Mouse (Mus musculus) CH12.LX (cell line): ENCODE results near the gene Gm43518. TPM values are rescaled to one million over a fixed set of nuclear protein-coding genes. Genes with fewer than 3 reads are reported as not detected.
A peak's percentile ranks its signal among the peaks of the same experiment; 100 is the strongest.

Source experiments
- DNase-seq: peaks from one replicate; pipeline ENCODE4 v3.0.0-alpha.2; 2013; ENCODE audit errors: extremely low read depth
- H3K27ac ChIP-seq: 2 replicates; pipeline ENCODE4 v1.5.1; 2012; ENCODE audit warnings: low read depth, mild to moderate bottlenecking, control low read depth, moderate library complexity; ENCODE audit not compliant: insufficient read depth
- H3K27me3 ChIP-seq: replicated peaks from 2 replicates; pipeline ENCODE3; 2012; ENCODE audit warnings: inconsistent platforms
- H3K36me3 ChIP-seq, 2 experiments: replicated peaks in 1 of 2; 2 replicates each; pipeline versions ENCODE3 to v1.6.1; 2012; ENCODE audit warnings: inconsistent platforms in 1 of 2, low read length in 1 of 2, mild to moderate bottlenecking in 1 of 2, mixed read lengths in 1 of 2, moderate library complexity in 1 of 2; ENCODE audit not compliant: control insufficient read depth in 1 of 2, insufficient read depth in 1 of 2
- H3K4me1 ChIP-seq, 2 experiments: 2 replicates each; pipeline ENCODE4 v1.6.1; 2012; ENCODE audit warnings: inconsistent platforms in 1 of 2, moderate library complexity in 1 of 2; ENCODE audit not compliant: insufficient read depth in 2 of 2, control insufficient read depth in 1 of 2
- H3K4me2 ChIP-seq: 2 replicates; pipeline ENCODE4 v1.6.1; 2012; ENCODE audit warnings: low read depth, mild to moderate bottlenecking, control low read depth; ENCODE audit not compliant: poor library complexity, insufficient read depth, severe bottlenecking
- H3K4me3 ChIP-seq, 3 experiments: fragments of 150-350 bp in 1 of 3; sonication (generic) in 1 of 3; replicated peaks in 1 of 3; 2 replicates each; pipeline versions ENCODE3 to v1.5.1; 2011 to 2012; ENCODE audit warnings: low read depth in 2 of 3, low read length in 2 of 3, mild to moderate bottlenecking in 2 of 3, moderate library complexity in 2 of 3, control low read depth in 1 of 3, improper control_type of control experiment in 1 of 3, inconsistent platforms in 1 of 3, mixed read lengths in 1 of 3; ENCODE audit not compliant: poor library complexity in 1 of 3
- H3K79me2 ChIP-seq: replicated peaks from 2 replicates; pipeline ENCODE4 v1.6.1; 2012; ENCODE audit warnings: mild to moderate bottlenecking, moderate library complexity; ENCODE audit not compliant: control insufficient read depth, poor library complexity, insufficient read depth, severe bottlenecking; ENCODE audit errors: extremely low read depth
- H3K9ac ChIP-seq: 2 replicates; pipeline ENCODE4 v1.6.1; 2012; ENCODE audit warnings: low read depth, mild to moderate bottlenecking, control low read depth, moderate library complexity; ENCODE audit not compliant: insufficient read depth
- H3K9me3 ChIP-seq: replicated peaks from 2 replicates; pipeline ENCODE3; 2012; ENCODE audit warnings: low read length, inconsistent platforms, mixed read lengths
- BHLHE40 ChIP-seq: IDR thresholded peaks from 2 replicates; pipeline ENCODE4 v1.6.1; 2011; ENCODE audit warnings: mild to moderate bottlenecking, low read depth, low read length, improper control_type of control experiment
- CHD1 ChIP-seq: IDR thresholded peaks from 2 replicates; pipeline ENCODE4 v1.6.1; 2012; ENCODE audit warnings: low read depth, low read length, improper control_type of control experiment, inconsistent platforms
- CHD2 ChIP-seq: IDR thresholded peaks from 2 replicates; pipeline ENCODE4 v1.6.1; 2011; ENCODE audit warnings: low read length, improper control_type of control experiment
- E2F4 ChIP-seq: IDR thresholded peaks from 2 replicates; pipeline ENCODE4 v1.6.1; 2011; ENCODE audit warnings: low read depth, low read length, improper control_type of control experiment; ENCODE audit not compliant: insufficient replicate concordance
- ELF1 ChIP-seq: IDR thresholded peaks from 2 replicates; pipeline ENCODE4 v1.6.1; 2014; ENCODE audit warnings: low read depth, mild to moderate bottlenecking, inconsistent platforms, low read length, improper control_type of control experiment
- EP300 ChIP-seq: IDR thresholded peaks from 2 replicates; pipeline ENCODE4 v1.6.1; 2011; ENCODE audit warnings: low read length, improper control_type of control experiment
- ETS1 ChIP-seq: conservative IDR thresholded peaks from 2 replicates; pipeline ENCODE4 v1.6.1; 2012; ENCODE audit warnings: low read depth, mild to moderate bottlenecking, inconsistent platforms, low read length, improper control_type of control experiment, moderate library complexity
- GABPA ChIP-seq: IDR thresholded peaks from 2 replicates; pipeline ENCODE4 v1.6.1; 2012; ENCODE audit warnings: low read depth, low read length, improper control_type of control experiment, inconsistent platforms; ENCODE audit not compliant: insufficient replicate concordance
- IRF4 ChIP-seq: IDR thresholded peaks from 2 replicates; pipeline ENCODE4 v1.6.1; 2014; ENCODE audit warnings: low read depth, mild to moderate bottlenecking, inconsistent platforms, low read length, improper control_type of control experiment
- JUN ChIP-seq: IDR thresholded peaks from 2 replicates; pipeline ENCODE4 v1.6.1; 2011; ENCODE audit warnings: low read depth, mild to moderate bottlenecking, low read length, improper control_type of control experiment, moderate library complexity; ENCODE audit not compliant: insufficient read depth
- JUND ChIP-seq: conservative IDR thresholded peaks from 2 replicates; pipeline ENCODE4 v1.6.1; 2011; ENCODE audit warnings: low read depth, low read length, improper control_type of control experiment
- MAFK ChIP-seq: IDR thresholded peaks from 2 replicates; pipeline ENCODE4 v1.6.1; 2011; ENCODE audit warnings: low read length, improper control_type of control experiment; ENCODE audit not compliant: insufficient replicate concordance
- MAZ ChIP-seq: IDR thresholded peaks from 2 replicates; pipeline ENCODE4 v1.6.1; 2012; ENCODE audit warnings: low read depth, mild to moderate bottlenecking, inconsistent platforms, low read length, improper control_type of control experiment, moderate library complexity
- MEF2A ChIP-seq: IDR thresholded peaks from 2 replicates; pipeline ENCODE4 v1.6.1; 2014; ENCODE audit warnings: low read depth, mild to moderate bottlenecking, inconsistent platforms, low read length, improper control_type of control experiment, borderline replicate concordance
- MXI1 ChIP-seq: IDR thresholded peaks from 2 replicates; pipeline ENCODE4 v1.6.1; 2011; ENCODE audit warnings: mild to moderate bottlenecking, low read depth, low read length, improper control_type of control experiment
- PAX5 ChIP-seq: IDR thresholded peaks from 2 replicates; pipeline ENCODE4 v1.6.1; 2012; ENCODE audit warnings: low read length, inconsistent platforms, mixed read lengths
- POLR2A ChIP-seq: IDR thresholded peaks from 2 replicates; pipeline ENCODE4 v1.6.1; 2011; ENCODE audit warnings: low read depth, mild to moderate bottlenecking, improper control_type of control experiment, low read length
- POLR2AphosphoS2 ChIP-seq: IDR thresholded peaks from 2 replicates; pipeline ENCODE4 v1.6.1; 2011; ENCODE audit warnings: low read depth, low read length, improper control_type of control experiment
- RAD21 ChIP-seq: IDR thresholded peaks from 2 replicates; pipeline ENCODE4 v1.6.1; 2011; ENCODE audit warnings: low read depth, mild to moderate bottlenecking, low read length, improper control_type of control experiment, moderate library complexity
- RCOR1 ChIP-seq: conservative IDR thresholded peaks from 2 replicates; pipeline ENCODE4 v1.6.1; 2012; ENCODE audit warnings: low read depth, mild to moderate bottlenecking, inconsistent platforms, low read length, improper control_type of control experiment
- SIN3A ChIP-seq: IDR thresholded peaks from 2 replicates; pipeline ENCODE4 v1.6.1; 2012; ENCODE audit warnings: low read length, improper control_type of control experiment, inconsistent platforms
- SMC3 ChIP-seq: IDR thresholded peaks from 2 replicates; pipeline ENCODE4 v1.6.1; 2011; ENCODE audit warnings: low read depth, low read length, improper control_type of control experiment
- TBP ChIP-seq: conservative IDR thresholded peaks from 2 replicates; pipeline ENCODE4 v1.6.1; 2011; ENCODE audit warnings: low read depth, low read length, improper control_type of control experiment
- TCF12 ChIP-seq: IDR thresholded peaks from 2 replicates; pipeline ENCODE4 v1.6.1; 2014; ENCODE audit warnings: low read depth, mild to moderate bottlenecking, inconsistent platforms, low read length, improper control_type of control experiment
- USF1 ChIP-seq: IDR thresholded peaks from 2 replicates; pipeline ENCODE4 v1.6.1; 2014; ENCODE audit warnings: low read depth, mild to moderate bottlenecking, inconsistent platforms, low read length, improper control_type of control experiment
- ZKSCAN1 ChIP-seq: IDR thresholded peaks from 2 replicates; pipeline ENCODE4 v1.6.1; 2012; ENCODE audit warnings: low read depth, inconsistent platforms, low read length, improper control_type of control experiment, borderline replicate concordance
- ZMIZ1 ChIP-seq: IDR thresholded peaks from 2 replicates; pipeline ENCODE4 v1.6.1; 2012; ENCODE audit warnings: low read depth, mild to moderate bottlenecking, inconsistent platforms, low read length, improper control_type of control experiment
- ZNF384 ChIP-seq: IDR thresholded peaks from 2 replicates; pipeline ENCODE4 v1.6.1; 2012; ENCODE audit warnings: low read depth, low read length, improper control_type of control experiment, inconsistent platforms
- dilution Hi-C: fragments of 300-500 bp; cut with MboI; formaldehyde crosslinking; loops from 2 replicates; pipeline ENCODE4 v1.14.3; 2020; ENCODE audit warnings: low sequenced_read_pairs; ENCODE audit not compliant: extremely low pct_unique_long_range_greater_than_20kb, extremely low pct_ligation_motif_present
- in situ Hi-C: fragments of 300-500 bp; cut with MboI; formaldehyde crosslinking; loops from 3 replicates; pipeline ENCODE4 v1.14.3; 2019; ENCODE audit warnings: low sequenced_read_pairs, low pct_ligation_motif_present, low pct_unique_long_range_greater_than_20kb, mixed read lengths
- polyA plus RNA-seq: library from polyadenylated mRNA; unstranded; fragments of >175 nt; gene quantifications from 2 replicates; pipeline ENCODE4 v1.2.1, GENCODE M21; 2012; ENCODE audit warnings: low read depth; ENCODE audit not compliant: insufficient read length
- total RNA-seq, 2 experiments: library from RNA; depleted of rRNA; stranded (reverse); fragments of 300-350 nt in 1 of 2; fragments of >200 nt in 1 of 2; gene quantifications; 2 replicates each; pipeline ENCODE4 v1.2.3; 2012 to 2014

Gm43518 gene
- total and polyA plus RNA-seq, 3 experiments = 0.87 TPM; not detected in 2

- TF ChIP-seq ZKSCAN1 (no peak), TBP (no peak), ZNF384 (no peak), E2F4 (no peak), GABPA (no peak), SIN3A (peak; percentile 33), ELF1 (no peak; the same call in 1 of the 2 replicates), JUND (peak; percentile 47), IRF4 (peak; percentile 6; the same call in 1 of the 2 replicates), JUN (peak; percentile 58), RCOR1 (no peak), MXI1 (no peak)
Measured at GRCm38 (mm10) chr5:123980521-123981249, 53.5 kb downstream of the Gm43518 start (continued).

- Histone ChIP-seq H3K27me3 (no peaks in the 10 kb centered on the region), H3K4me2 (peak overlapping the region; percentile 97)
- in situ Hi-C loops = no loop called here
- TF ChIP-seq USF1 (no peak), MEF2A (peak; percentile 81), SMC3 (no peak), CHD1 (0 out of 2 replicates have a peak, but pooled peaks have one; percentile 51), BHLHE40 (peak; percentile 75), CHD2 (no peak; the same call in 1 of the 2 replicates), MAZ (no peak; the same call in 1 of the 2 replicates), MXI1 (no peak), RAD21 (no peak), E2F4 (no peak), JUND (no peak), ZMIZ1 (no peak), RCOR1 (no peak; the same call in 1 of the 2 replicates), MAFK (peak; percentile 52; the same call in 1 of the 2 replicates), POLR2A (no peak; the same call in 1 of the 2 replicates), ETS1 (peak; percentile 54), IRF4 (peak; percentile 69), PAX5 (no peak), POLR2AphosphoS2 (no peak), TCF12 (peak; percentile 90), EP300 (peak; percentile 76), ELF1 (peak; percentile 86; the same call in 1 of the 2 replicates), SIN3A (peak; percentile 83)
- TF ChIP-seq, all 38 proteins: peak for 10
- Histone ChIP-seq H3K36me3 (peaks cover 11 to 42% of the 10 kb centered on the region in 2 experiments), H3K9ac (peak overlapping the region; percentile 49), H3K4me3 (no peak overlapping the region), H3K27ac (peak overlapping the region; percentile 99), H3K79me2 (peaks cover 94% of the 10 kb centered on the region), H3K4me1 (peaks cover 65 to 97% of the 10 kb centered on the region in 2 experiments), H3K9me3 (no peaks in the 10 kb centered on the region)
- peak; percentile 80 for DNase-seq
- dilution Hi-C loops = no loop called here
Measured at GRCm38 (mm10) chr5:123981250-123981554, 54.0 kb downstream of the Gm43518 start.
